Mouse (Mus musculus) lung, embryonic 15.5 days (tissue): ENCODE data around the gene Crhr1. TPM values are rescaled to one million over a fixed set of nuclear protein-coding genes. Genes with fewer than 3 reads are reported as not detected.
A peak's percentile ranks its signal among the peaks of the same experiment; 100 is the strongest.

ENCODE experiments used
- ATAC-seq: fragments of 200-750 bp; cut with Nextera tagmentation; 2 replicates; pipeline ENCODE4 v1.8.0; 2017; ENCODE audit warnings: moderate number of reproducible peaks, borderline replicate concordance; ENCODE audit not compliant: low FRiP score, low TSS enrichment; ENCODE audit errors: extremely low read depth
- H3K27ac ChIP-seq: fragments of 300-500 bp; sonication (generic); 2 replicates; pipeline ENCODE4 v1.5.1; 2015; ENCODE audit warnings: moderate library complexity, mild to moderate bottlenecking, inconsistent platforms
- H3K27me3 ChIP-seq: fragments of 300-500 bp; sonication (generic); 2 replicates; pipeline ENCODE4 v1.6.1; 2015; ENCODE audit warnings: inconsistent platforms
- H3K36me3 ChIP-seq: fragments of 300-500 bp; sonication (generic); 2 replicates; pipeline ENCODE4 v1.6.1; 2015; ENCODE audit warnings: inconsistent platforms
- H3K4me1 ChIP-seq: fragments of 300-500 bp; sonication (generic); 2 replicates; pipeline ENCODE4 v1.6.1; 2015; ENCODE audit warnings: inconsistent platforms
- H3K4me2 ChIP-seq: fragments of 300-500 bp; sonication (generic); 2 replicates; pipeline ENCODE4 v1.6.1; 2015; ENCODE audit warnings: inconsistent platforms, mild to moderate bottlenecking, moderate library complexity
- H3K4me3 ChIP-seq: fragments of 300-500 bp; sonication (generic); 2 replicates; pipeline ENCODE4 v1.5.1; 2015; ENCODE audit warnings: mild to moderate bottlenecking, inconsistent platforms
- H3K9ac ChIP-seq: fragments of 300-500 bp; sonication (generic); 2 replicates; pipeline ENCODE4 v1.6.1; 2015; ENCODE audit warnings: inconsistent platforms
- H3K9me3 ChIP-seq: fragments of 300-500 bp; sonication (generic); 2 replicates; pipeline ENCODE4 v1.6.1; 2016; ENCODE audit warnings: inconsistent platforms
- WGBS: fragments of 180-500 bp; shearing (Covaris S2); methylation state at CpG from one replicate; pipeline ENCODE4 v1.1.7; 2015; 5-methylcytosine and 5-hydroxymethylcytosine counted together
- polyA plus RNA-seq: library from polyadenylated mRNA; unstranded; fragments of >200 nt; fragmentation: Nextera tagmentation; extraction: Ambion mirVana; gene quantifications from 2 replicates; pipeline ENCODE4 v1.2.1, GENCODE M21; 2015

The Crhr1 gene
- polyA plus RNA-seq, result not detected in 2 replicates

DNA sequence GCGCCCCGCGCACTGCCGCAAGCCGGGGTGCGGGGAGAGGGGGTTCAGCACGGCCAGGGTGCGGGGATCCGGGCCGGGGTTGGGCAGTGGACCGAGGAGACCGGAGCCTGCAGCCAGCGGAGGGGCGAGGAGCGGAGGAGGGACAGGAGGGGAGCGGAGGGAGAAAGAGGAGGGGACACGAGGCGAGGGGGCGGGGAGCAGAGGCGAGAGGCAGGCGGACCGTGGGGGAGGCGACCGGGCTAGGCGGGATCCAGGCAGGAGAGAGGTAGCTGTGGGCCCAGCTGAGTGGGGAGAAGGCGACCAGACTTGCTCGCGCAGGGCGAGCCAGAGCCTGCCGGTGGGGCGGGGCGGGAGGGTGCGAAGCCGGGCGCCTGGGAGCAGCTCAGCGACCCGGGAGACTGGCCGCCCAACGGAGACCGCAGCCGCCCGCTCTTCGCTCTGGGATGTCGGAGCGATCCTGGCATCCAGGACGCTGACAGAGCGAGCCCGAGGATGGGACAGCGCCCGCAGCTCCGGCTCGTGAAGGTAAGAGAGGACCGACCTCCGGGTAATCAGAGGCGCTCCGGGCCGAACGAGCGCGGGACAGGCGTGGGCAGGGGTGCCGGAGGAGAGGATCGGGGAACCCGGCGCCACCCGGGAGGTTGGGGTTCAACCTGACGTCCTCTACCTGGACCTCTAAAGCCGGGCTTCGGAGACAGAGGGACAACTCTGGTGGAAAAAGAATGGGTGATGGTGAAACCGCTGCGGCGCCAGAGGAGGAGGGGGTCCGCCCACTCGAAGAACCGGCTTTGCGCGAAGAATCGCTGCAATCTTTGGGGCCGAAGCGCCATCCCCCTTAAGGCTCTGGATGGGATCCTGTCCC, at the start of gene Crhr1:
TSS of gene Crhr1 (plus strand) at position 276 of the 862 bp plus-strand sequence.
- under 1% methylated on average over 65 of the region's 80 CpGs for WGBS
- H3K36me3 ChIP-seq, result no peaks in the 10 kb centered on the region
- no peak within 1 kb of the TSS for H3K27ac ChIP-seq
- H3K4me3 ChIP-seq, result peak within 1 kb of the TSS; percentile 41
- H3K27me3 ChIP-seq, result peaks cover 81% of the 10 kb centered on the region
- H3K4me1 ChIP-seq, result peaks cover 20% of the 10 kb centered on the region
- ATAC-seq, result peak; percentile 57; the same call in 1 of the 2 replicates
- no peaks in the 10 kb centered on the region for H3K9me3 ChIP-seq
- 0 out of 2 replicates have a peak within 1 kb of the TSS, but pooled peaks have one; percentile 19 for H3K9ac ChIP-seq
- peak within 1 kb of the TSS; percentile 85 for H3K4me2 ChIP-seq

DNA sequence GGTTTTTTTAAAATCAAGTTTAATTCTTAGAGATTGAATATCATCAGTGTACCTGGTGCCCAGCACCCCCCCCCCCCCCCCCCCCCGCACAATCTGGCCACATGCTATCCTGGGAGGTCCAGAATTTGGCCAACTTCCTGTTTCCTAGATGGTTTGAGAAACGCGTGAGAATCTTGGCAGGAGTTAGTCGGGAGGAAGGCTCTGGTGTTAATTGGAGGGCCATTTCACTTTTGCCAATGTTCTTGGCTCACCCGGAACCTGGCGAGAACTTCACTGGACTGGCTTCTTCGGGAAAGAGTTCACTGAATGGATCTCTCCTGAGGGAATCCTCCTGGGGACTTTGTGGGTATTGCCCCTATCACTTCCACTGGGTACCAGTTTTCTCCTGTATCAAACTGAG, 49.4 kb upstream of the Crhr1 start:
- no peaks in the 10 kb centered on the region for H3K4me1 ChIP-seq
- WGBS, result 85% methylated on average over 6 of the region's 7 CpGs
- H3K27me3 ChIP-seq, result no peaks in the 10 kb centered on the region
- no peak overlapping the region for H3K4me3 ChIP-seq
- ATAC-seq, result no peak
- H3K4me2 ChIP-seq, result no peak overlapping the region
- no peaks in the 10 kb centered on the region for H3K9me3 ChIP-seq
- no peak overlapping the region for H3K9ac ChIP-seq
- H3K27ac ChIP-seq, result no peak overlapping the region
- no peaks in the 10 kb centered on the region for H3K36me3 ChIP-seq

DNA sequence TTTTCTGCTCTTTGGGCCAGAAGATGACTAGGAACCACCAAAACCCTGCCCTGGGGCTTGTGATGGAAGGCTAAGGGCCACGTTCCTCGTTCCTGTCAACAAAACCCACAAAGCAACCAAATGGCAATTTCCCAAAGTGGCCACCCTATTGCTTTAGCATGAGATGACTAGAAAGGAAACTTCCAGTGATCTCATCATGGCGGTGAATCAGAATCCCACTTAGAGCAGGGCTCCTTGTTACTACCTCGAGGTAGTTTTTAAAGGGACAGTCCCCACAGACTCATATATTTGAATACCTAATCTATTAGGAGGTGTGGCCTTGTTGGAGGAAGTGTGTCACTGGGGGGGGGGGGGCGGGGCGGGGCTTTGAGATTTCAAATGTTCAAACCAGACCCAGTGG, 48.9 kb upstream of the Crhr1 start:
- H3K4me3 ChIP-seq, result no peak overlapping the region
- no peaks in the 10 kb centered on the region for H3K27me3 ChIP-seq
- H3K27ac ChIP-seq, result no peak overlapping the region
- H3K9ac ChIP-seq, result no peak overlapping the region
- no peaks in the 10 kb centered on the region for H3K36me3 ChIP-seq
- ATAC-seq, result no peak
- no peaks in the 10 kb centered on the region for H3K9me3 ChIP-seq
- 73% methylated on average over 6 of the region's 6 CpGs for WGBS
- H3K4me2 ChIP-seq, result no peak overlapping the region
- no peaks in the 10 kb centered on the region for H3K4me1 ChIP-seq

DNA sequence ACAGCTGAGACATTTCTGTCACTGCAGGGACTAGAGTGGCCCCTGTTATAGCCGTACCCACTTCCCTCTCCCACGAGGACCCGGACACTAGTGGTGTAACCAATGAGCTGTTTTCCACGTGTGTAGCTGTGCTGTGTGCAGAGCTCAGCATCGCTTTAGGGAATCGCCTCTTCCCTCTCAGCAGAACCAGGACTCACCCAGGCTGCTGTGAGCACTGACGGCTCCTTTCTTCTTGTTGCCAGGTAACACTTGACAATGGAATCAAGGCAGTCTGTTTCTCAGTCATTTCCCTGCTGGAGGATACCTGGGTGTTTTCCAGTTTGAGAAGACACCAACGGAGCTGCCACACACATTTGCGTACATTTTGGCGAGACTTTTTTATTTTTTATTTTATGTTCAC, 44.1 kb upstream of the Crhr1 start:
- H3K27ac ChIP-seq, result no peak overlapping the region
- no peaks in the 10 kb centered on the region for H3K36me3 ChIP-seq
- no peak overlapping the region for H3K4me2 ChIP-seq
- H3K27me3 ChIP-seq, result no peaks in the 10 kb centered on the region
- no peaks in the 10 kb centered on the region for H3K9me3 ChIP-seq
- no peak overlapping the region for H3K4me3 ChIP-seq
- no peaks in the 10 kb centered on the region for H3K4me1 ChIP-seq
- WGBS, result 63% methylated on average over 10 of the region's 10 CpGs
- no peak overlapping the region for H3K9ac ChIP-seq
- no peak for ATAC-seq

DNA sequence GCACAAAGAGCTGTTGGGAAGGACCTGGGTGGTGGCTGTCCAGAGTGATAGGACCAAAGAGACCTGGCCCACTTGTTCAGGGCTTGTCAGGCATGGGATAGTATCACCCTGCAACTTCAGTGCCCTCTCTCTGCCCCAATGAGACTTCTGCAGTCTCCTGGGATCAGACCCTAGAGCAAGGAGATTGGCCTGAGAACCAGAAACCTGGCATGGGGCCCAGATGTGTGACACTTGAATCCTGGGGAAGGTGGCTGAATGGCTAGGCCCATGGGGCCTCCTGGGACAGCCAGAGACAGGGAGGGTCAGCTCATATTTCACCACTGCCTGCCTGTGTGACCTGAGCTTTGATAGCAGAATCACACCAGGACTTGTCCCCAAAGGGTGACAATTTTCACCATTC, 41.9 kb upstream of the Crhr1 start:
- H3K9ac ChIP-seq, result no peak overlapping the region
- no peak for ATAC-seq
- H3K4me3 ChIP-seq, result no peak overlapping the region
- no peaks in the 10 kb centered on the region for H3K4me1 ChIP-seq
- H3K27me3 ChIP-seq, result no peaks in the 10 kb centered on the region
- H3K4me2 ChIP-seq, result no peak overlapping the region
- H3K27ac ChIP-seq, result no peak overlapping the region
- H3K36me3 ChIP-seq, result no peaks in the 10 kb centered on the region
- no peaks in the 10 kb centered on the region for H3K9me3 ChIP-seq

DNA sequence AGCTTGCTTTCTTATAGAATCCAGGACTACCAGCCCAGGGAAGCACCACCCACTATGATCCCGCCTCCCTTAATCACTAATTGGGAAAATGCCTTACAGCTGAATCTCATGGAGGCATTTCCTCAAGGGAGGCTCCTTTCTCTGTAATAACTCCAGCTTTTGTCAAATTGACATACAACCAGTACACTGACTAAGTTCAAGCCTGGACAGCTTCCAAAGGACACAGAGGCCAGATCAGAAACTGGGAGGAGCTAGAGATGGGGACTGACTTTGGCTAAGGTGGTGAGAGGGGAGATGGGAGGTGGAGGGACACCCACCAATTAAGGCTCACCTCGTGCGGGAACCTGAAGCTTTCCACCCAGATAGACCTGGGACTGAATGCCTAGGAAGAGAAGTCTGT, 37.5 kb upstream of the Crhr1 start:
- Histone ChIP-seq H3K27ac (no peak overlapping the region), H3K9me3 (no peaks in the 10 kb centered on the region), H3K4me3 (no peak overlapping the region), H3K4me2 (no peak overlapping the region), H3K4me1 (no peaks in the 10 kb centered on the region), H3K9ac (no peak overlapping the region), H3K36me3 (no peaks in the 10 kb centered on the region), H3K27me3 (no peaks in the 10 kb centered on the region)
- no peak for ATAC-seq
- WGBS, result 71% methylated on average over 3 of the region's 3 CpGs

DNA sequence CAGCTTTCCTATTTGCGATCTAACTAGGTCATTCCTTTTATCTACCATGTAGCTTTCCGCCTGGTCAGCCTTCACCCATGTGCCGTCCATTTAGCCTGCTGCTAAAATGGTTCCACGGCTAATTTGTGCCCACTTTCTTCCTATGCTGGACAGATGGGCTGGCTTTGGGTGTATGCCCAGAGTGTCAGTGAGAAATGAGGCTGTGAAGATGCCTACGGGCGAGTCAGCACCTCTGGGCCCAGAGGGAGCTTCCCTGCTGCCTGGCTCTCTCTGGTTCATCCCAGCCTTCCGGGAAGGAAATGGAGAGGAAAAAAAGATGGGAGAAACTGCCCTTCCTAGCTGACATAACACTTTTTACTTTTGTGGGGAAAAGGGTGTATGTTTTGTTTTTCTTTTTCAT, 36.1 kb upstream of the Crhr1 start:
- Histone ChIP-seq H3K27ac (no peak overlapping the region), H3K4me2 (no peak overlapping the region), H3K9me3 (no peaks in the 10 kb centered on the region), H3K4me3 (no peak overlapping the region), H3K36me3 (no peaks in the 10 kb centered on the region), H3K9ac (no peak overlapping the region), H3K4me1 (no peaks in the 10 kb centered on the region), H3K27me3 (no peaks in the 10 kb centered on the region)
- 80% methylated on average over 7 of the region's 7 CpGs for WGBS
- ATAC-seq, result no peak

DNA sequence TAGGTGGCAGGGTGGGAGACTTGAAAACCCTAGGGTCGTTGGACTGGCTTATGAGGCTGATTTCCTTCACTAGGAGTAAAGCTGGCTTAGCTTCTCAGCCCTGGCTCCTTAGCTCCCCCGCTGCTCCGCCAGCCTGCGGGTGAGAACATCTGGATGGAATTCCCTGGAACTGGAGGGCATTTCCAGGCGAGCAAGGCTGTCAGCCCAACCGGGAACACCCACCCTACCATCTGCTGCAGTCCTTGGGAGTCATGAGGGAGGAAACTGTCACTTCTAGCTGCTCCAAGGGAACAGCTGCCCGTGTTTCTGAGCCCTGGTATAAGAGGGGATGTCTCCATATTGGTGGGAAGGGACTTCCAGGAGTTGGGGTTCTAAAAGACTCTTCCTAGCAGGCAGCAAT, 33.1 kb upstream of the Crhr1 start:
- no peak overlapping the region for H3K9ac ChIP-seq
- H3K4me3 ChIP-seq, result no peak overlapping the region
- no peaks in the 10 kb centered on the region for H3K36me3 ChIP-seq
- H3K4me1 ChIP-seq, result no peaks in the 10 kb centered on the region
- no peaks in the 10 kb centered on the region for H3K27me3 ChIP-seq
- ATAC-seq, result no peak
- 8% methylated on average over 7 of the region's 7 CpGs for WGBS
- no peak overlapping the region for H3K4me2 ChIP-seq
- no peaks in the 10 kb centered on the region for H3K9me3 ChIP-seq
- no peak overlapping the region for H3K27ac ChIP-seq

DNA sequence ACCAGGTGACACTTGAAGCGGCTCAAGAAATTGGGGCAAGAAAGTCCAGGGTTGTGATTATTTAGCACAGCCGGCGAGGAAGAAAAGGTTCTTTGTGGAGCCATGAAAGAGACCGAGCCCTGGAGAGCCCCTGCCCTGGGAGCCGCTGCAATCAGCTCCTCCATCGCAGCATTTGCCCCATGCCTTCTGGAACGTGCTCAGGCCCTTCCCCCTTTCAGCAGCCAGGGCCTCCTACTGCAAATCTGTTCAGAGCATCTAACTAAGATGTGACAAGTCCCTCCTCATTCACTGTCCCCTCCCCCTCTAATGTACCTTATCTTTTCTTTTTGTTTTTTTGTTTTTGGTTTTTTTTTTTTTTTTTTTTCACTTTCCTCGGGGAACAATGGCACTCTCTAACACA, 30.0 kb upstream of the Crhr1 start:
- no peak overlapping the region for H3K4me2 ChIP-seq
- WGBS, result 34% methylated on average over 8 of the region's 8 CpGs
- H3K27me3 ChIP-seq, result 0 out of 2 replicates have a peak, but pooled peaks cover 3% of the 10 kb centered on the region

DNA sequence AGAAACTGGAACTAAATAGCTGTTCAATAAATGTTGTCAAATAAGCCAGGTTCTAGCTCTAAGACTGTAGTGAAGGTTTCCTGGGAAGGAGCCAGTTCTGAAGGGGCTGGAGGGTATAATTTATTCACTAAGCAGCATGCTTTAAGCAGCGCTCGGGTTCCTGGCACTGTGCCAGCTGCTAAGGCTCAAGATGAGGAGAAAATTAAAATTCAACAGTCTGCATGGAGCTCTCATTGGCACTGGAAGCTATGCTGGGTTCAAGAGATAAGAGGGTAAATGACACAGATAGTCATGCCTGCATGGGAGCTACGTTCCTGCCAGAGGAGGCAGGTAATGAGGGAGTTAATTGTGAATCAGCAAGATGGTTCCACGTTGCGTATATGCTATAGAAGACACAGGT, 26.3 kb upstream of the Crhr1 start:
- Histone ChIP-seq H3K4me2 (no peak overlapping the region), H3K9ac (no peak overlapping the region), H3K27me3 (0 out of 2 replicates have a peak, but pooled peaks cover 3% of the 10 kb centered on the region), H3K36me3 (no peaks in the 10 kb centered on the region), H3K27ac (no peak overlapping the region), H3K4me3 (no peak overlapping the region), H3K9me3 (no peaks in the 10 kb centered on the region), H3K4me1 (no peaks in the 10 kb centered on the region)
- 37% methylated on average over 5 of the region's 5 CpGs for WGBS
- no peak for ATAC-seq

More for the DNA sequence above, 30.0 kb upstream of the Crhr1 start:
- no peaks in the 10 kb centered on the region for H3K4me1 ChIP-seq
- H3K4me3 ChIP-seq, result no peak overlapping the region
- ATAC-seq, result no peak
- H3K27ac ChIP-seq, result no peak overlapping the region
- H3K9me3 ChIP-seq, result no peaks in the 10 kb centered on the region
- no peak overlapping the region for H3K9ac ChIP-seq
- H3K36me3 ChIP-seq, result no peaks in the 10 kb centered on the region

DNA sequence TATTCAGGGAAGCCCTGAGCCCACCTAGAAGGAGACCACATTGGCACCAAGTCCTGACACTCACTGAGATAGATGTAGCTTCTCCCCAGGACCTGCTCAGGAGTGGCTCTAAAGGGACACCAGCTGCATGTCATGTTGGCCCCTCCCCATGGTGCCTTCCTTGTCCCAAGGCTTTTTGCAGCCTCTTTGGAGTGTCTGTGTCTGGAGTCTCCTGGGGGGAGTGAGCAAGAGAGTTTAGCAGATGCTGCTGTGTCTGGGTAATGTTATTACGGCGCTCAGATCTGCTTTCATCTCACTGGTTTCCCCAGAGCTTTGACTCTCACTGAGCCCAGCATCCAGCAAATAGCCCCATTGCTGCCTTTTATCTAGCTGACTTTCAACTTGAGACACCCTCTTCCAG, 25.7 kb upstream of the Crhr1 start:
- no peak overlapping the region for H3K4me3 ChIP-seq
- no peaks in the 10 kb centered on the region for H3K4me1 ChIP-seq

DNA sequence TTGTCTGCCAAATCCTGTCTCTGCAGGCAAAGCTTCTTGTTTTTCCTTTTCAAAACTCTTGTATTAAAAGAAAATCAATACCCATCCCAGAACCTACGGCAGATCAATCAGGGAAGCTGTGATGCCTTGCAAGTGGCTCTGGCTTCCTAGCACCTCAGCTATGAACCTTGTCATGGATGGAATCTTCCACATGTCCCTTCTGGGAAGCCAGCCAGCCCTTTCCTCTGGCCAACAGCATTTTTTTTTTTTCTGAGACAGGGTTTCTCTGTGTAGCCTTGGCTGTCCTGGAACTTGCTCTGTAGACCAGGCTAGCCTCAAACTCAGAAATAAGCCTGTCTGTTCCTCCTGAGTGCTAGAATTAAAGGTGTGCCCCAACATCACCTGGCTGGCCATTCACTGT, 22.3 kb upstream of the Crhr1 start:
- H3K9me3 ChIP-seq, result no peaks in the 10 kb centered on the region
- no peak overlapping the region for H3K4me2 ChIP-seq
- H3K4me1 ChIP-seq, result no peaks in the 10 kb centered on the region
- H3K9ac ChIP-seq, result no peak overlapping the region
- no peaks in the 10 kb centered on the region for H3K27me3 ChIP-seq
- no peak overlapping the region for H3K4me3 ChIP-seq
- H3K27ac ChIP-seq, result no peak overlapping the region
- WGBS, result 55% methylated on average over 1 of the region's 1 CpGs
- H3K36me3 ChIP-seq, result no peaks in the 10 kb centered on the region
- no peak for ATAC-seq

More for the DNA sequence above, 25.7 kb upstream of the Crhr1 start:
- H3K36me3 ChIP-seq, result no peaks in the 10 kb centered on the region
- H3K27ac ChIP-seq, result no peak overlapping the region
- 68% methylated on average over 2 of the region's 2 CpGs for WGBS
- no peak overlapping the region for H3K4me2 ChIP-seq
- H3K9ac ChIP-seq, result no peak overlapping the region
- H3K27me3 ChIP-seq, result 0 out of 2 replicates have a peak, but pooled peaks cover 3% of the 10 kb centered on the region
- no peaks in the 10 kb centered on the region for H3K9me3 ChIP-seq
- ATAC-seq, result no peak
